Mouse (Mus musculus) layer of hippocampus, postnatal 36 days (tissue): Measurements from ENCODE around the gene Stac3. TPM values are rescaled to one million over a fixed set of nuclear protein-coding genes. Genes with fewer than 3 reads are reported as not detected.

Source experiments
- DNase-seq, 2 experiments: peaks; one replicate each; pipeline ENCODE4 v3.0.0; 2022
- total RNA-seq, 2 experiments: library from RNA; stranded (reverse); gene quantifications; 2 replicates each; pipeline ENCODE4 v1.2.3; 2021

The Stac3 gene
- total RNA-seq, 2 experiments from 2014 or later = 3.0 to 3.7 TPM

GRCm38 (mm10) chr10:127509837-127510701, 8.6 kb downstream of the Stac3 start:
- DNase-seq = no peak

- no peak for DNase-seq
These were observed 9.6 kb downstream of the Stac3 start for GRCm38 (mm10) chr10:127510895-127511617.

GRCm38 (mm10) chr10:127511634-127512306, 10.3 kb downstream of the Stac3 start:
- peak; percentile 77 to 80 for DNase-seq

- no peak for DNase-seq
These were observed 10.8 kb downstream of the Stac3 start for GRCm38 (mm10) chr10:127512307-127512666.

GRCm38 (mm10) chr10:127512813-127513212, 11.3 kb downstream of the Stac3 start:
- DNase-seq = peak; percentile 94 to 95

GRCm38 (mm10) chr10:127513501-127514091, 12.1 kb downstream of the Stac3 start:
- no peak for DNase-seq

GRCm38 (mm10) chr10:127514111-127514698, 12.7 kb downstream of the Stac3 start:
- no peak for DNase-seq

- no peak for DNase-seq
These were observed 13.3 kb downstream of the Stac3 start, which contains the start of gene Ndufa4l2 for GRCm38 (mm10) chr10:127514764-127515163. Gene Ndufa4l2 (plus strand): TSS chr10:127514967.

- DNase-seq = no peak
These were observed 13.9 kb downstream of the Stac3 start for GRCm38 (mm10) chr10:127515271-127515982.

- DNase-seq = no peak
These were observed 14.5 kb downstream of the Stac3 start for GRCm38 (mm10) chr10:127515983-127516459.

- no peak for DNase-seq
These were observed 15.2 kb downstream of the Stac3 start for GRCm38 (mm10) chr10:127516576-127517260.

GRCm38 (mm10) chr10:127517941-127518340, 16.5 kb downstream of the Stac3 start:
- DNase-seq = no peak

- no peak for DNase-seq
These were observed 17.7 kb downstream of the Stac3 start for GRCm38 (mm10) chr10:127519041-127519701.

GRCm38 (mm10) chr10:127519903-127520713, 18.6 kb downstream of the Stac3 start:
- DNase-seq = no peak

GRCm38 (mm10) chr10:127520714-127521357, 19.4 kb downstream of the Stac3 start:
- DNase-seq = no peak

GRCm38 (mm10) chr10:127521611-127522080, 20.2 kb downstream of the Stac3 start:
- DNase-seq = no peak

GRCm38 (mm10) chr10:127522088-127522581, 20.6 kb downstream of the Stac3 start, which contains the start of gene Shmt2:
Gene Shmt2 (minus strand): TSS chr10:127522444.
- peak; percentile 80 to 81 for DNase-seq

- no peak for DNase-seq
These were observed 23.3 kb downstream of the Stac3 start for GRCm38 (mm10) chr10:127524646-127525255.
